Mouse (Mus musculus): ENCODE data around the gene Mtmr2. TPM values are rescaled to one million over a fixed set of nuclear protein-coding genes. Genes with fewer than 3 reads are reported as not detected.

Mtmr2 gene
- total and polyA plus RNA-seq, 3 experiments = 47.1 to 95.8 (median 75.2) TPM

DNA sequence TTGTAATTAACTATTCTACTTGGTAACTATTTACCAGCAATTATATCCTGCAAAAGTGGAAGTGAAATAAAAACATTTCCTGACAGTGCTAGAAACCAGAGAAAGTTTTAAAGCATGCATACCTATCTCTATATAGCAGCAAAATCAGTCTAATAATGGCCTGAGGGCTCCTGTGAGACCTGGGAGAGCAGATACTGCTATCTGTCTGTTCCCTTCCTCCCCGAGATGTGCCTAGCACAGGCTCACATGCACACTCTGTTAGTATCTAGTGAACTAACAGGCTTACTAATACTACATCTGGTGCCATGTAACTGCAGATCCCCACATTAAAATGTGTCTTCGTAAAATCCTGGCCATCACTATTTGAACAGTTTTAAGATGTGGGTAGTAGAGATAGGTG is 46.5 kb downstream of the Mtmr2 start:
- Histone ChIP-seq H3K9me3 (replicated peaks; ENCODE audit: insufficient read depth, low read length) (no peaks in the 10 kb centered on the region), H3K9ac (ENCODE audit: control insufficient read depth, low read depth, low read length, poor library complexity, severe bottlenecking) (no peak overlapping the region), H3K27ac (ENCODE audit: control insufficient read depth, low read depth, low read length) (no peak overlapping the region), H3K36me3 (ENCODE audit: control insufficient read depth in 1 of 2, insufficient read depth in 2 of 2, low read length in 2 of 2) (peaks cover 2 to 53% of the 10 kb centered on the region in 2 experiments), H3K79me2 (ENCODE audit: control insufficient read depth, insufficient read depth, low read length, poor library complexity) (no peaks in the 10 kb centered on the region), H3K27me3 (ENCODE audit: control insufficient read depth in 1 of 2, insufficient read depth in 2 of 2, low read length in 2 of 2) (no peaks in the 10 kb centered on the region), H3K4me1 (ENCODE audit: control insufficient read depth in 1 of 2, insufficient read depth in 2 of 2, low read length in 2 of 2) (no peaks in the 10 kb centered on the region), H3K4me3 (ENCODE audit: control insufficient read depth in 1 of 2, insufficient read depth in 1 of 2, low read depth in 2 of 2, low read length in 2 of 2) (no peak overlapping the region)
- DNase-seq (ENCODE audit: low read depth, low spot score) = peak; percentile 60
- peak; percentile 33; the same call in 1 of the 2 replicates for TF ChIP-seq TAL1 (IDR thresholded peaks at IDR 0.05; ENCODE audit: low read length)
- peak; percentile 75 for TF ChIP-seq GATA1 (IDR thresholded peaks at IDR 0.05; ENCODE audit: low read depth, low read length)
- TF ChIP-seq ETS1 (IDR thresholded peaks at IDR 0.05; ENCODE audit: low read depth, low read length) = no peak; the same call in 1 of the 2 replicates
- no peak for TF ChIP-seq NRF1 (IDR thresholded peaks at IDR 0.05; ENCODE audit: insufficient read depth, low read depth, low read length, poor library complexity, severe bottlenecking)
- TF ChIP-seq RCOR1 (IDR thresholded peaks at IDR 0.05; ENCODE audit: low read depth, low read length) = peak; percentile 28; the same call in 1 of the 2 replicates
- peak; percentile 72; the same call in 1 of the 2 replicates for TF ChIP-seq TCF12 (IDR thresholded peaks at IDR 0.05; ENCODE audit: low read depth, low read length)
- TF ChIP-seq TBP (IDR thresholded peaks at IDR 0.05; ENCODE audit: low read depth, low read length) = no peak
- peak; percentile 37; the same call in 1 of the 2 replicates for TF ChIP-seq BHLHE40 (IDR thresholded peaks at IDR 0.05; ENCODE audit: borderline replicate concordance, low read depth, low read length)
- TF ChIP-seq MAX (IDR thresholded peaks at IDR 0.05; ENCODE audit: low read length) = peak; percentile 49; the same call in 1 of the 2 replicates
- no peak for TF ChIP-seq HCFC1 (IDR thresholded peaks at IDR 0.05; ENCODE audit: low read depth, low read length)
- peak; percentile 74 to 80 for TF ChIP-seq EP300 (IDR thresholded peaks at IDR 0.05; ENCODE audit: low read depth in 1 of 2, low read length in 2 of 2)

DNA sequence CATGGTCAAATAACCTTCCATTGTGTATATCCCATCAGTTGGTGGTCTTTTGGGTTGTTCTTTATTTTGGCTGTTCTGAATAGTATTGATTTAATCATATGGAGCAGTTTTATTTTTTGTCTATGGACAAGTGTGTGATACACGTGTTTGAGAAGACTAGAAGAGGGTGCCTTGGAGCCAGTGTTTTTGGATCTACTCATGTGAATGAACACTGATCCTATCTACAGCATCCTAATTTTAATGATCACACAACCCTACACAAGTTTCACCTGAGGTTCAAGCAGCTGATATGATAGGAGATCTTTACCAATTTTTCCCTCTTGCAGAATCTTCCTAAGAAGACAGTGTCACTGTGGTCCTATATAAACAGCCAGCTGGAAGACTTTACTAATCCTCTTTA is 56.3 kb downstream of the Mtmr2 start:
- no peaks in the 10 kb centered on the region for H3K4me1 ChIP-seq (ENCODE audit: control insufficient read depth in 1 of 2, insufficient read depth in 2 of 2, low read length in 2 of 2)
- H3K36me3 ChIP-seq (ENCODE audit: control insufficient read depth in 1 of 2, insufficient read depth in 2 of 2, low read length in 2 of 2) = peaks cover 0 to 64% of the 10 kb centered on the region in 2 experiments; a peak in 2 of 4 replicates
- DNase-seq (ENCODE audit: low read depth, low spot score) = no peak

DNA sequence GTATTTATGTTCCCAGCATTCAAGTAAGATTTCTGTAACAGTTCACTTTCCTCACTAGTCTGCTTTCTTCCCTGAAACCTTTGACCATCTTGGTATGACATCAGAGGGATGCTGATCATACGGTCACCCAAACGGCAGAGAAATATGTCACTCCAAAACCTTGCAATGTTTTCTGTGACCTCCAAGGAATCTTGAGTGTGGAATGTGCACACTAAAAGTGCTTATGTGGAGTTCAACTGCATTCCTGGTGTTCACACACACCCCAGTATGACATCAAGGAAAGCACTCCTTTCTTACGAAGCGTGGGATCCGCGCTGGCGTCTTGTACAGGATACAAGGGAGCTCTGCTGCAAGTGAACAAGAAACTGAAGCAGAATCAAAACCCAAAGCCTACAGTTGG is 58.6 kb downstream of the Mtmr2 start:
- DNase-seq (ENCODE audit: low read depth, low spot score) = peak; percentile 21
- no peaks in the 10 kb centered on the region for H3K9me3 ChIP-seq (replicated peaks; ENCODE audit: insufficient read depth, low read length)
- no peaks in the 10 kb centered on the region for H3K4me1 ChIP-seq (ENCODE audit: control insufficient read depth in 1 of 2, insufficient read depth in 2 of 2, low read length in 2 of 2)
- no peak for TF ChIP-seq USF1 (IDR thresholded peaks at IDR 0.05; ENCODE audit: low read depth, low read length)
- TF ChIP-seq RAD21 (IDR thresholded peaks at IDR 0.05; ENCODE audit: low read depth, low read length) = no peak
- TF ChIP-seq MAFK (IDR thresholded peaks at IDR 0.05; ENCODE audit: borderline replicate concordance, low read depth, low read length) = no peak
- no peak for TF ChIP-seq MYC (IDR thresholded peaks at IDR 0.05; ENCODE audit: low read depth, low read length)
- no peak for TF ChIP-seq RCOR1 (IDR thresholded peaks at IDR 0.05; ENCODE audit: low read depth, low read length)
- TF ChIP-seq CHD1 (IDR thresholded peaks at IDR 0.05; ENCODE audit: low read depth, low read length) = no peak
- no peak for TF ChIP-seq USF2 (IDR thresholded peaks at IDR 0.05; ENCODE audit: borderline replicate concordance in 1 of 2, insufficient read depth in 1 of 2, low read depth in 1 of 2, low read length in 2 of 2)
- no peak for TF ChIP-seq MXI1 (IDR thresholded peaks at IDR 0.05; ENCODE audit: low read depth, low read length)
- TF ChIP-seq NELFE (IDR thresholded peaks at IDR 0.05; ENCODE audit: low read depth, low read length) = no peak
- no peak for TF ChIP-seq MYB (IDR thresholded peaks at IDR 0.05; ENCODE audit: low read depth, low read length)
- TF ChIP-seq CTCF (IDR thresholded peaks at IDR 0.05 in 2 of 3, conservative IDR thresholded peaks at IDR 0.05 in 1 of 3; ENCODE audit: control insufficient read depth in 1 of 3, insufficient read depth in 1 of 3, low read depth in 2 of 3, low read length in 3 of 3, poor library complexity in 1 of 3, severe bottlenecking in 1 of 3) = no peak
- no peak overlapping the region for H3K4me3 ChIP-seq (ENCODE audit: control insufficient read depth in 1 of 2, insufficient read depth in 1 of 2, low read depth in 2 of 2, low read length in 2 of 2)
- no peak overlapping the region for H3K27ac ChIP-seq (ENCODE audit: control insufficient read depth, low read depth, low read length)
- H3K36me3 ChIP-seq (ENCODE audit: control insufficient read depth in 1 of 2, insufficient read depth in 2 of 2, low read length in 2 of 2) = peaks cover 5 to 69% of the 10 kb centered on the region in 2 experiments
- H3K27me3 ChIP-seq (ENCODE audit: control insufficient read depth in 1 of 2, insufficient read depth in 2 of 2, low read length in 2 of 2) = no peaks in the 10 kb centered on the region
- no peak overlapping the region for H3K9ac ChIP-seq (ENCODE audit: control insufficient read depth, low read depth, low read length, poor library complexity, severe bottlenecking)
- H3K79me2 ChIP-seq (ENCODE audit: control insufficient read depth, insufficient read depth, low read length, poor library complexity) = no peaks in the 10 kb centered on the region

More for the DNA sequence above, 56.3 kb downstream of the Mtmr2 start:
- no peaks in the 10 kb centered on the region for H3K79me2 ChIP-seq (ENCODE audit: control insufficient read depth, insufficient read depth, low read length, poor library complexity)
- H3K9ac ChIP-seq (ENCODE audit: control insufficient read depth, low read depth, low read length, poor library complexity, severe bottlenecking) = no peak overlapping the region
- TF ChIP-seq POLR2AphosphoS2 (IDR thresholded peaks at IDR 0.05; ENCODE audit: low read length) (peak; percentile 32), SMC3 (IDR thresholded peaks at IDR 0.05; ENCODE audit: low read depth, low read length) (no peak), CHD2 (IDR thresholded peaks at IDR 0.05; ENCODE audit: low read length) (no peak), TBP (IDR thresholded peaks at IDR 0.05; ENCODE audit: low read depth, low read length) (no peak), ZMIZ1 (IDR thresholded peaks at IDR 0.05; ENCODE audit: low read depth, low read length) (peak; percentile 70; the same call in 1 of the 2 replicates)
- H3K9me3 ChIP-seq (replicated peaks; ENCODE audit: insufficient read depth, low read length) = no peaks in the 10 kb centered on the region
- H3K4me3 ChIP-seq (ENCODE audit: control insufficient read depth in 1 of 2, insufficient read depth in 1 of 2, low read depth in 2 of 2, low read length in 2 of 2) = no peak overlapping the region
- no peaks in the 10 kb centered on the region for H3K27me3 ChIP-seq (ENCODE audit: control insufficient read depth in 1 of 2, insufficient read depth in 2 of 2, low read length in 2 of 2)
- no peak overlapping the region for H3K27ac ChIP-seq (ENCODE audit: control insufficient read depth, low read depth, low read length)
